Mouse (Mus musculus) embryonic facial prominence, embryonic 11.5 days (tissue): ENCODE measurements at regions not wholly inside any gene's neighbourhood (a gene's known extent, or its start where the extent isn't known, plus 50 kb on each side); places are given as distances from the start of the nearest gene placed in this dataset.

Experiments
- ATAC-seq: fragments of 200-750 bp; cut with Nextera tagmentation; replicated peaks from 2 replicates; pipeline ENCODE4 v1.8.0; 2017; ENCODE audit warnings: low read depth; ENCODE audit not compliant: insufficient number of reproducible peaks, low FRiP score, low TSS enrichment
- DNase-seq: peaks from one replicate; pipeline ENCODE4 v3.0.0-alpha.2; 2015; ENCODE audit warnings: low spot score
- H3K27ac ChIP-seq: fragments of 300-500 bp; sonication (generic); replicated peaks from 2 replicates; pipeline ENCODE4 v1.5.1; 2014; ENCODE audit warnings: mild to moderate bottlenecking, low read depth, low read length, control low read depth
- H3K27me3 ChIP-seq: fragments of 300-500 bp; sonication (generic); 2 replicates; pipeline ENCODE4 v1.6.1; 2014; ENCODE audit warnings: mild to moderate bottlenecking, low read length, moderate library complexity, mixed read lengths; ENCODE audit not compliant: control insufficient read depth, insufficient read depth
- H3K36me3 ChIP-seq: fragments of 300-500 bp; sonication (generic); replicated peaks from 2 replicates; pipeline ENCODE4 v1.6.1; 2014; ENCODE audit warnings: low read depth, mild to moderate bottlenecking, low read length, moderate library complexity, mixed read lengths; ENCODE audit not compliant: control insufficient read depth, insufficient read depth
- H3K4me1 ChIP-seq: fragments of 300-500 bp; sonication (generic); 2 replicates; pipeline ENCODE4 v1.6.1; 2014; ENCODE audit warnings: low read length, mixed read lengths; ENCODE audit not compliant: control insufficient read depth, insufficient read depth
- H3K4me2 ChIP-seq: fragments of 300-500 bp; sonication (generic); 2 replicates; pipeline ENCODE4 v1.6.1; 2014; ENCODE audit warnings: low read depth, mild to moderate bottlenecking, control low read depth, low read length, moderate library complexity
- H3K4me3 ChIP-seq: fragments of 300-500 bp; sonication (generic); 2 replicates; pipeline ENCODE4 v1.5.1; 2014; ENCODE audit warnings: low read depth, low read length, control low read depth
- H3K9ac ChIP-seq: fragments of 300-500 bp; sonication (generic); replicated peaks from 2 replicates; pipeline ENCODE4 v1.6.1; 2014; ENCODE audit warnings: mild to moderate bottlenecking, control low read depth, low read length
- H3K9me3 ChIP-seq: fragments of 300-500 bp; sonication (generic); replicated peaks from 2 replicates; pipeline ENCODE4 v1.6.1; 2016; ENCODE audit warnings: mild to moderate bottlenecking, low read length, inconsistent platforms, mixed read lengths; ENCODE audit not compliant: control insufficient read depth
- WGBS: fragments of 180-500 bp; shearing (Covaris S2); extraction: QIAGEN DNeasy Blood & Tissue Kit; methylation state at CpG from one replicate; pipeline ENCODE4 v1.1.7; 2014; 5-methylcytosine and 5-hydroxymethylcytosine counted together

- ATAC-seq = peak; percentile 80
- H3K27me3 ChIP-seq = no peaks in the 10 kb centered on the region
- WGBS = 19% methylated on average over 3 of the region's 3 CpGs
Observed at GRCm38 (mm10) chr12:17626043-17626442, 64.6 kb upstream of the Hpcal1 start.

GRCm38 (mm10) chr12:17631161-17631560, 59.5 kb upstream of the Hpcal1 start:
- H3K36me3 ChIP-seq = no peaks in the 10 kb centered on the region
- no peaks in the 10 kb centered on the region for H3K27me3 ChIP-seq
- no peak overlapping the region for H3K27ac ChIP-seq
- H3K4me2 ChIP-seq = no peak overlapping the region
- WGBS = 86% methylated on average over 2 of the region's 2 CpGs
- no peaks in the 10 kb centered on the region for H3K4me1 ChIP-seq
- no peak for DNase-seq
- no peak for ATAC-seq
- H3K9ac ChIP-seq = no peak overlapping the region
- no peak overlapping the region for H3K4me3 ChIP-seq
- H3K9me3 ChIP-seq = no peaks in the 10 kb centered on the region

More at GRCm38 (mm10) chr12:17626043-17626442, 64.6 kb upstream of the Hpcal1 start:
- peak; percentile 57 for DNase-seq
- Histone ChIP-seq H3K4me2 (no peak overlapping the region), H3K4me1 (no peaks in the 10 kb centered on the region), H3K9me3 (no peaks in the 10 kb centered on the region), H3K27ac (no peak overlapping the region), H3K36me3 (no peaks in the 10 kb centered on the region; the same call in 1 of the 2 replicates), H3K9ac (no peak overlapping the region), H3K4me3 (no peak overlapping the region)

GRCm38 (mm10) chr12:17636146-17636545, 54.5 kb upstream of the Hpcal1 start:
- H3K27ac ChIP-seq = no peak overlapping the region
- DNase-seq = no peak
- H3K4me2 ChIP-seq = no peak overlapping the region
- no peaks in the 10 kb centered on the region for H3K27me3 ChIP-seq
- no peak overlapping the region for H3K9ac ChIP-seq
- WGBS = 75% methylated on average over 8 of the region's 8 CpGs
- ATAC-seq = no peak
- no peak overlapping the region for H3K4me3 ChIP-seq
- H3K36me3 ChIP-seq = no peaks in the 10 kb centered on the region
- H3K4me1 ChIP-seq = no peaks in the 10 kb centered on the region
- no peaks in the 10 kb centered on the region for H3K9me3 ChIP-seq

GRCm38 (mm10) chr12:17636590-17636989, 54.1 kb upstream of the Hpcal1 start:
- no peak overlapping the region for H3K4me3 ChIP-seq
- 88% methylated on average over 6 of the region's 6 CpGs for whole genome bisulfite sequencing
- H3K27ac ChIP-seq = no peak overlapping the region
- ATAC-seq (no peak), DNase-seq (no peak)
- no peak overlapping the region for H3K4me2 ChIP-seq
- H3K9ac ChIP-seq = no peak overlapping the region
- H3K27me3 ChIP-seq = no peaks in the 10 kb centered on the region
- no peaks in the 10 kb centered on the region for H3K36me3 ChIP-seq
- no peaks in the 10 kb centered on the region for H3K9me3 ChIP-seq
- H3K4me1 ChIP-seq = no peaks in the 10 kb centered on the region
